Mouse (Mus musculus): ENCODE measurements around the gene Rita1. TPM values are rescaled to one million over a fixed set of nuclear protein-coding genes. Genes with fewer than 3 reads are reported as not detected.
A peak's percentile ranks its signal among the peaks of the same experiment; 100 is the strongest.

Rita1 gene
- polyA plus RNA-seq, 1 experiment = 8.0 TPM

DNA sequence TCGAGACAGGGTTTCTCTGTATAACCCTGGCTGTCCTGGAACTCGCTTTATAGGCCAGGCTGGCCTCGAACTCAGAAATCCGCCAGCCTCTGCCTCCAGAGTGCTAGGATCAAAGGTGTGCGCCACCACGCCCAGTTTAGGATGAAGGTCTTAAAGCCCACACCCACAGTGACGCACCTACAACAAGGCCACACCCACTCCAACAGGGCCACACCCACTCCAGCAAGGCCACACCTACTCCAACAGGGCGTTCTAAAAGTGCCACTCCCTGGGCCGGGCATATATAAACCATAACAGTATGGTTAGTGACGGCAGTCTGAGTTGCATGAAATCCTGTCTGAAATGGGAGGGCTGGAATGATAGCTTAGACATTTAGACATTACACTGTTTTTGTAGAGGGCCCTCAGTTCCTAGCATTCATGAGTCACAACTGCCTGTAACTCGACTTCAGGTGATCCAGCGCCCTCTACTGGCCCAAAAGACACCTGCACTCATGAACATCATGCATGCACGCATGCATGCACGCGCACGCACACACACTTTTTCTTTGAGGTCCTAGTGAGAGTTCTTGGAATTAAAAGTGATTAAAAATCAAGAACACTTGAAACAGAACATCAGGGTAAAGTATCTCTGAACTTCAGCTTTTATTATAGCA, 21.9 kb downstream of the Rita1 start:
- Histone ChIP-seq H3K4me1 (ENCODE audit: control insufficient read depth, insufficient read depth, insufficient read length) (peaks cover 13% of the 10 kb centered on the region; the same call in 1 of the 2 replicates), H3K4me3 (ENCODE audit: extremely low read depth, insufficient read depth, insufficient read length) (no peak overlapping the region), H3K27me3 (ENCODE audit: control insufficient read depth, insufficient read depth, low read length) (no peaks in the 10 kb centered on the region), H3K27ac (ENCODE audit: insufficient read depth, low read length) (no peak overlapping the region), H3K36me3 (ENCODE audit: control insufficient read depth, insufficient read depth, low read length) (no peaks in the 10 kb centered on the region)
- TF ChIP-seq POLR2A (IDR thresholded peaks at IDR 0.05; ENCODE audit: low read depth, low read length) (no peak), CTCF (IDR thresholded peaks at IDR 0.05; ENCODE audit: extremely low read depth, insufficient read depth, insufficient read length, insufficient replicate concordance) (peak; percentile 27; the same call in 1 of the 2 replicates)
- 83% methylated on average over 16 of the region's 16 CpGs for WGBS
- no peak for DNase-seq (ENCODE audit: low read depth in 1 of 2, low spot score in 2 of 2)

DNA sequence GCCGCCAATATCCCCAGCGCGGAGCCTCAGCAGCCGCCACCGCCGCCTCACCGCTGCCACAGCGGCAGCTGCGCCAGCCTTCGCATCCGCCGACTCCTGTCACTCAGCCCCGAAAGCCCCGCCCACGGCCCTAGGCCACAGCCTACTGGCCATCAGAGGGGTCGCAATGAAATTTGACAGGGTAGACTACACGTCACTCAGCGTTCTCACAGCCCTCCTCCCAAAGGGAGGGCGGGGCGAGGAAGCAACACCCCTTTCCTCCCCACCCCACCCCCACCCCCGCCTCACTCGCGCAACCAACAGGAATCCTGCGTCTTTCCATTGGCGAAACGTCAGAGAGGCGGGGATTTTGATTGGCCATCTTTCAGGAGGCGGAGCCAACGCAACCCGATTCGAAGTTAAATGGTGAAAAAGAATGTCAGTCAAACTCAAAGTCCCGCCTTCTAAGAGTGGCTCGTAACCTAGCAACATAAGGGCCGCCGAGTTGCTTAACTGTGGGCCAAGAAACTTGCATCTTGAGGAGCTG, 23.8 kb downstream of the Rita1 start, which contains the start of the genes Tpcn1 and Iqcd:
TSS of gene Tpcn1 (minus strand) at position 105 of the 526 bp plus-strand sequence.
TSS of gene Iqcd (plus strand) at position 448 of the 526 bp plus-strand sequence.
- no peak for TF ChIP-seq CTCF (IDR thresholded peaks at IDR 0.05; ENCODE audit: extremely low read depth, insufficient read depth, insufficient read length, insufficient replicate concordance)
- TF ChIP-seq POLR2A (IDR thresholded peaks at IDR 0.05; ENCODE audit: low read depth, low read length) = peak; percentile 97
- peaks cover 13% of the 10 kb centered on the region; the same call in 1 of the 2 replicates for H3K4me1 ChIP-seq (ENCODE audit: control insufficient read depth, insufficient read depth, insufficient read length)
- under 1% methylated on average over 35 of the region's 35 CpGs for WGBS
- DNase-seq (ENCODE audit: low read depth in 1 of 2, low spot score in 2 of 2) = peak; percentile 99
- no peaks in the 10 kb centered on the region for H3K27me3 ChIP-seq (ENCODE audit: control insufficient read depth, insufficient read depth, low read length)
- H3K4me3 ChIP-seq (ENCODE audit: extremely low read depth, insufficient read depth, insufficient read length) = peak within 1 kb of the TSS; percentile 77
- H3K36me3 ChIP-seq (ENCODE audit: control insufficient read depth, insufficient read depth, low read length) = peaks cover 10% of the 10 kb centered on the region
- H3K27ac ChIP-seq (ENCODE audit: insufficient read depth, low read length) = peak within 1 kb of the TSS; percentile 79

DNA sequence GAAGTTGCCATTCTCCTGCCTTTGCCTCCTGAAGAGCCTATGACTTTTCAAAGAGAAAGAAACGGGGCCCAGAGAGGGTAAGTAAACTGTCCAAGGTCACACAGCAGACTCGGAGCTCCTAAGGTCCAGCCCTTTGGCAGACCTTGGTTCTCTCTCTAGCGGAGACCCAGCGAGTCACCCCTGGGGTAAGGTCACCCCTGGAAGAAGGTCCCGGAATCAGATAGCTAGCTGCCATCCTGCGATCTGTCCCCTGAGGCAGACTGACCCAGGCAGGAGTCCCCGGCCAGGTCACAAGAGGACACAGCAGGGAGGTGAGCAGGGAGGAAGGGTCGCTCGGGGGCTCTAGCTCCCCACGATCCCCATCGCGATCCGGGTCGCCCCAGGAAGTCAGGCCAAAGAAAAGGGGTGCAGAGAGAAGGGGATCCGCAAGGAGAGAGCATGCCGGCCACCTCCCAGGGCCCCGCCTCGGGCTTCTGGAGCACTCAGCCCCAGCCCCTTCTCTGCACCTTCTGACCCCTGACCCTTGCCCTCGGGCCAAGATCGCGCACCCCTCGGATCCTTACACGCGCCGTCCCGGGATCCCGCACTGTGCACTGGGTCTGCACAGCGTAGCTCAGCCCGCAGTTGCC, 24.3 kb downstream of the Rita1 start:
- Histone ChIP-seq H3K27ac (ENCODE audit: insufficient read depth, low read length) (peak overlapping the region; percentile 79), H3K27me3 (ENCODE audit: control insufficient read depth, insufficient read depth, low read length) (no peaks in the 10 kb centered on the region), H3K4me1 (ENCODE audit: control insufficient read depth, insufficient read depth, insufficient read length) (peaks cover 13% of the 10 kb centered on the region; the same call in 1 of the 2 replicates), H3K36me3 (ENCODE audit: control insufficient read depth, insufficient read depth, low read length) (peaks cover 10% of the 10 kb centered on the region), H3K4me3 (ENCODE audit: extremely low read depth, insufficient read depth, insufficient read length) (peak overlapping the region; percentile 77)
- no peak for DNase-seq (ENCODE audit: low read depth in 1 of 2, low spot score in 2 of 2)
- under 1% methylated on average over 29 of the region's 29 CpGs for WGBS
- no peak for TF ChIP-seq POLR2A (IDR thresholded peaks at IDR 0.05; ENCODE audit: low read depth, low read length)
- TF ChIP-seq CTCF (IDR thresholded peaks at IDR 0.05; ENCODE audit: extremely low read depth, insufficient read depth, insufficient read length, insufficient replicate concordance) = no peak

DNA sequence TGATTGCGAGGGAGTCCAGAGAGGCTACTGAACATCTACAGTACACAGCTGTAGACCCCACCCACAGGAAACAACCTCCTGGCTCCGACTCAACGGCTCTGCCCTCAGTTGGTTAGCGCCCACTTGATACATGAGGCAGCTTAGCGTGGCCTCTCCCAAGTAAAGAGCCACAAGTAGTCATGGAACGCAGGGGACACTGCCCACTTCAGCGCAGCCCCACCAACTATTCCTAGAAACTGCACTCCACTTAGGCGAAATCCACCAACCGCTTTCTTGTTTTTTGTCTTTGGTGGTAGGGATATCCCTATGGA, 24.8 kb downstream of the Rita1 start:
- peak overlapping the region; percentile 77 for H3K4me3 ChIP-seq (ENCODE audit: extremely low read depth, insufficient read depth, insufficient read length)
- peak in 1 of 2 experiments; percentile 40 for DNase-seq (ENCODE audit: low read depth in 1 of 2, low spot score in 2 of 2)
- H3K4me1 ChIP-seq (ENCODE audit: control insufficient read depth, insufficient read depth, insufficient read length) = peaks cover 13% of the 10 kb centered on the region; the same call in 1 of the 2 replicates
- H3K36me3 ChIP-seq (ENCODE audit: control insufficient read depth, insufficient read depth, low read length) = peaks cover 10% of the 10 kb centered on the region
- no peaks in the 10 kb centered on the region for H3K27me3 ChIP-seq (ENCODE audit: control insufficient read depth, insufficient read depth, low read length)
- 14% methylated on average over 9 of the region's 9 CpGs for WGBS
- TF ChIP-seq CTCF (IDR thresholded peaks at IDR 0.05; ENCODE audit: extremely low read depth, insufficient read depth, insufficient read length, insufficient replicate concordance) = no peak
- 0 out of 2 replicates have a peak, but pooled peaks have one; percentile 5 for TF ChIP-seq POLR2A (IDR thresholded peaks at IDR 0.05; ENCODE audit: low read depth, low read length)
- H3K27ac ChIP-seq (ENCODE audit: insufficient read depth, low read length) = peak overlapping the region; percentile 79

DNA sequence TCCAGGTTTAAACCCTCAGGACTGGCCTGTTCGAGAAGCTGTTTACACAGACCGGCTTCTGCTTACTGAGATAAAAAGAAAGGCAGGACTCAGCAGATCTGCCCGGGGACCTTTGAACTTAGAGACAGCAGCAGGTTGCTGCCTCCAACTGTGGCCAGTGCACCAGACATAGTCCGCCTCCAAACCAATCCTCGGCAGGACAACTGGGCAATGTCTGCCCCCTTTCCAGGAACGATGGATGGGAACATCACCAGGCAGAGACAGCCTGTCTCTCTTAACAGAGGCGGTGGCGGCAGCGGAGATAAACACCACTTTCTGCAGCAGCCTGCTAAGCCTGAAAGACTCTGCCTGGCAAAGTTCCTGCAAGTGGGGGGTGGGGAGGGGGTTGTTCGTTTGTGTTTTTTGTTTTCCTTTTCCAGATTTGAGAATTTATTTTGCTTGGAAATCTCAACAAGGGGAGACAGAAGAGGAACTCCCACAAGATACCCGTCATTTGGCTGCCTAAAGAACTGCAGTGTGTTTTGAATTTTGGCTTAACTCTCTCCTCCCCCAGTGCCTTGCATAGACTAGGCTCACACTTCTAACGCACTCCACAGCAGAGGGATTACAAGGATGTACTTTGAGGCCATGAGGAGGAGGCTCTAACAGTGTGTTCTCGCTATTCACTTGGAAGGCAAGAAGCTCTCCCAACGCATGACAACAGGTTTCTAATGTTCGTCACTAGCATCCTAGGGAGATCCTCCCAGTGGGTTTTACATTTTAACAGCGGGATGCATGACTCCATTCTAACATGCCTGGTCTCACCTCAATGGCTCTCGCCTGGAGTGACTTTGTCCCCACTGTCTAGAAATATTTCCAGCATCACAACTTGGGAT, 25.4 kb downstream of the Rita1 start:
- no peak for DNase-seq (ENCODE audit: low read depth in 1 of 2, low spot score in 2 of 2)
- no peak for TF ChIP-seq CTCF (IDR thresholded peaks at IDR 0.05; ENCODE audit: extremely low read depth, insufficient read depth, insufficient read length, insufficient replicate concordance)
- no peak for TF ChIP-seq POLR2A (IDR thresholded peaks at IDR 0.05; ENCODE audit: low read depth, low read length)
- Histone ChIP-seq H3K27me3 (ENCODE audit: control insufficient read depth, insufficient read depth, low read length) (no peaks in the 10 kb centered on the region), H3K27ac (ENCODE audit: insufficient read depth, low read length) (peak overlapping the region; percentile 52; the same call in 1 of the 2 replicates), H3K36me3 (ENCODE audit: control insufficient read depth, insufficient read depth, low read length) (peaks cover 13% of the 10 kb centered on the region), H3K4me1 (ENCODE audit: control insufficient read depth, insufficient read depth, insufficient read length) (peaks cover 13% of the 10 kb centered on the region; the same call in 1 of the 2 replicates), H3K4me3 (ENCODE audit: extremely low read depth, insufficient read depth, insufficient read length) (peak overlapping the region; percentile 77)
- 35% methylated on average over 17 of the region's 17 CpGs for WGBS

DNA sequence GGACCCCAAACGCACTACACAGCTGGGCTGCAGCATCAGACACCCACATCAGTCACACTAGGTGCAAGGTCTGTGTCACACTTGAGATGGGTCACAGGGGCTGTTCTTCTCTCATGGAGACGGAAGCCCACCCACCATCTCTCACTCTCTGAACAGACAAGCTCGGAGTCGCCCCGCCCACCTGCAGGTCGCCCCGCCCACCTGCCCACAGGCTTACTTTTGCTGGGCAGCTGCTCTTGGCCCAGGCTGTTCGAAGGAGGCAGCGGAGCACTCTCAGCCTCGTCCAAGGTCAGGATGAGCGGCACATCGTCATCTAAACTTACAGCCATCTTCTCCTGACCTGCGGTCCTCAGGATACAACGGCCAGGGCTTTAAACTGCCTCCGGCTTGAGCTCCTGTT, 27.4 kb downstream of the Rita1 start:
- no peak overlapping the region for H3K27ac ChIP-seq (ENCODE audit: insufficient read depth, low read length)
- WGBS = 91% methylated on average over 15 of the region's 15 CpGs
- TF ChIP-seq POLR2A (IDR thresholded peaks at IDR 0.05; ENCODE audit: low read depth, low read length) (no peak), CTCF (IDR thresholded peaks at IDR 0.05; ENCODE audit: extremely low read depth, insufficient read depth, insufficient read length, insufficient replicate concordance) (no peak)
- no peaks in the 10 kb centered on the region for H3K27me3 ChIP-seq (ENCODE audit: control insufficient read depth, insufficient read depth, low read length)
- H3K36me3 ChIP-seq (ENCODE audit: control insufficient read depth, insufficient read depth, low read length) = peaks cover 15% of the 10 kb centered on the region
- DNase-seq (ENCODE audit: low read depth in 1 of 2, low spot score in 2 of 2) = no peak
- peaks cover 16% of the 10 kb centered on the region; the same call in 1 of the 2 replicates for H3K4me1 ChIP-seq (ENCODE audit: control insufficient read depth, insufficient read depth, insufficient read length)
- H3K4me3 ChIP-seq (ENCODE audit: extremely low read depth, insufficient read depth, insufficient read length) = no peak overlapping the region
